Mouse (Mus musculus) thymus, postnatal 25 days (tissue): Measurements from ENCODE around the gene Prpf4b.
"Not testable (repeated sequence)": the region's sequence is repeated elsewhere in the genome, so short reads cannot be mapped to it uniquely, and the experiment has no call there.

Experiments
- DNase-seq: peaks from one replicate; pipeline ENCODE4 v3.0.0; 2022

Gene Prpf4b

GRCm38 (mm10) chr13:34942370-34942769, 67.3 kb downstream of the Prpf4b start:
- no peak for DNase-seq

GRCm38 (mm10) chr13:34951437-34951836, 76.3 kb downstream of the Prpf4b start:
- DNase-seq, result not testable (repeated sequence)
